Mouse (Mus musculus) WW6 (cell line): ENCODE measurements around the gene Sar1a.

Experiments used
- DNase-seq: peaks from one replicate; pipeline ENCODE4 v3.0.0-alpha.2; 2013; ENCODE audit warnings: low read depth, low spot score

Sar1a gene

DNA sequence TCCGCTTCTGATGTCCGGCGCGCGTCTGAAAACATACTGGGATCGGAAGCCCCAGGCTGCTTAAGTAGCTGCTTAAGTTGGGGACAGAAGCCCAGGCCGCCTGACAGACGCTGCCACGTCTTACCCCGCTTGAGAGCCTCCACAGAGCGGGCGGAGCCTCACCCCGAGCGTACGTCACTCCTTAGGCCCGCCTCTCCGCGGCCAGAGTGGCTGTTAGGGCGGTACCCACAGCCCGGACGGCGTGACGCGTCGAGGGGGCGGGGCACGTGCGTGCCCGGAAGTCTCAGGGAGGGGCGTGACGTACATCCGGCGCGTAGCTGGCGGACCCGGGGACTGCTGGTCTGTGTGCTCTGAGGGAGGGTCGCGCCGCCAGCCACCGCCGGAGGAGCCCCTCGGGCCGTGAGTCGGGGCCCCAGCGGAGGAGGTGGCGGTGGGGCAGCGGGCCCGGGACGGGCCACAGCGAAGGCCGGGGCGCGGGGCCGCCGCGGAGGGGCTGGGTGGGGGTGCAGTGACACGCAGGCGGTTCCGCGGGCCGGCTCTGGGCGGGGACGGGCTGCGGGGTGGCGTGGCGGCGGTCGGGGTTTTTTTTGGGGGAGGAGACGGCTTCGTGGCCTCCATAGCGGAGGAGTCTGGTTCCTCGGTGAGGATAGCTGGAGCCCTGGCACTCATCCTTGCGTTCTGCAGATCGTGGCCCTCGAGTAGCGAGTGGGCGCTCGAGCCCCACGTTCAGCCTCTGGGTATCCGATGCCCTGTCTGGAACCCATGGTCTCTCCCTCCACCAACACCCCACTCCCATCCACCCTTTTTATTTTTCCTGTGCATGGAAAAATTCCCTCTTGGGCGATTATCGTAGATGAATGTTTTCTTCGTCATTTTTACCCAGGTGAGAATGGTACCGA lies at the start of gene Sar1a:
Sar1a (plus strand) TSS at position 285 of the 899 bp plus-strand sequence.
- DNase-seq, result peak; percentile 93

GRCm38 (mm10) chr10:61632445-61632844 lies 47.7 kb upstream of the Sar1a start:
- DNase-seq, result no peak

DNA sequence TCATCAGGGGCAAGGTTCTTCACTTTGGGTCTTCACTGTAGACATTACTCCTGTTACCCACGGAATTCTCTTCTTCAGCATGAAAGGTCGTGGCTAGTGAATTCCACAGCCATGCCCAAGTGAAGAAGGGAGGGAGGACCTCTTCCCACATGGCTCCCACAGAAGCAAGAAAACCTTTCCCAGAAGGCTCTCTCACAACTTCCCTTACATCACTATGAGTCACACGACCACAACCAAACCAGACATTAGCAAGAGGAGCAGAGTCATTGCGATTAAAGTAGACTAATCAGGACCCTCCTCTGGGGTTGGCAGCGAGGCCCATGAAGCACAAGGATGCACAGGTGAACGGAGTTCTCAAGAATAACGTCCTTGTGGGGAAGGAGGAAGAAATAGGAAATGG lies 43.0 kb upstream of the Sar1a start:
- DNase-seq, result no peak

- DNase-seq, result no peak
Measured at GRCm38 (mm10) chr10:61640363-61640762, 39.7 kb upstream of the Sar1a start.

DNA sequence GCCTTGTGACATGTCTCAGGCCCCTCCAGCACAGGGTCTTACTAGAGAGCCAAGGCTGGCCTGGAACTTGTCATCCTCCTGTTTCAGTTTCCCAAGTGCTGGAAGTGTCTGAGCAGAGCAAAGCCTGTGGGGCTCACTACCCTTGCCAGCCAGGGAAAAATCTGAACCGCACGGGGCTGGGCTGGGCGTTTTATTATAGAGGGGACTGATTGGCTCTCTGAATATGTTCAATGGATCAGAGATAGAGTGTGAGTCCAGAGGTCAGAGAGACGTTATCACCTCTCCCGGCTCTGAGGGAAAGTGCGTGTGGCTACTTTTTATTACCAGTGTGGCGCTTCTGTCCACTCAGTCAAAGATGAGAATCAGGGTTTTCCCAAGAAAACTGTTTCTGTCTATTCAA lies 33.5 kb upstream of the Sar1a start:
- DNase-seq, result no peak

- peak; percentile 73 for DNase-seq
Measured at GRCm38 (mm10) chr10:61647790-61648736, 32.0 kb upstream of the Sar1a start, which contains the start of gene Ppa1. Gene Ppa1 (plus strand): TSS chr10:61648552.

DNA sequence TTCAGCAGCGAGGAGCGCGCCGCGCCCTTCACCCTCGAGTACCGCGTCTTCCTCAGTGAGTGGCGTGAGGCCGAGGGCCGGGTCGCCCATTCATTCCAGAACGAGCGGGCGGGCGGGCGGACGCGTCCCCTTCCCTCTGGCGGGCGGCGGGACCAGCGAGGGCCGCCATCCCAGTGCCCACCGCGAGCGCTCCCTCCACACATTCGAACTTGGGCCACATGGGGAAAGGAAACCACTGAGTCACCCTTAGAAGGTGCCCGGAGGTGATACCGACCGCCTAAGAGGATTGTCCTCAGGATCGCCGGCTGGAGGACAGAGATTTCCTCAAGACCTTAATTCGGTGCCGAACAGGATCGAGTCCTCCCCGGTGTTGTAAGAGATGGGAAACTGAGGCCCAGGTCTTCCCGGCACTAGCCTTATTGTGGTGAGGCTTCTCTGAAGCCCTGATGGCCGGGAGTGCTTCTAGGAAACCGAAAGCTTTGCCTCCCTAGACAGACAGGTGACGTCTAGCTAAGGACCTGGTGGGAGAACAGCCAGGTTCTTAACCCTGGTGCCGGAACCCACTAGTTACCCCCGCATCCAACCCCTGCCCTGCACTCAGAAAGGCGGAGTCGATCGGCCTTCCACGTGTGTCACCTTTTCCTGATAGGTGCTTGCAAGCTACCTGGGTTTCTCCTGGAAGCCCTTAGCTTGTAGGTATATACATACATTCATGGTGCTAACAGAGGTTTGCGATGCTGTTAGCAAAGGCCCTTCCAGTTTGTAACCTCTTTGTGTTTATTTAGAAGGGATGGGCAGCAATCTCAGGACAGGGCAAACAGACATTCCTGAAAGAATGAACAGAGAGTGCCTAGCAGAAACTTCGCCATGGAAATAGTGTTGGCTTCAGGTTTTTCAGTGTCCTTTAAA lies 31.1 kb upstream of the Sar1a start:
- no peak for DNase-seq

DNA sequence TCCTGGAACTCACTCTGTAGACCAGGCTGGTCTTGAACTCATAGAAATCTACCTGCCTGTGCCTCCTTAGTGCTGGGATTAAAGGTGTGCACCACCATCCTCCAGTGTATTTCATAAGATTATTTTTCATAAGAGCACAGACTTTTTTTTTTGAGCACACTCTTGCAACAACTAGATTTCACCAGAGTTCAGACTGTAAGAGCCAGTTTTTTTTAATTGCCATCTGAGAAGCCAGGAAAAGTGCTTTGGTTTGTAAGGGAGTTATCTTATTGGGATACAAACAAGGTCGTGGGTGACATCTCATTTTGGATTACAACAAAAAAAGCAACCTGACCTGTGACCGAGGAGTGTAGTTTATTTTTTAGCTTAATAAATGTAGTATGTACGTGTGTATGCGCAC lies 26.0 kb upstream of the Sar1a start:
- DNase-seq, result no peak

DNA sequence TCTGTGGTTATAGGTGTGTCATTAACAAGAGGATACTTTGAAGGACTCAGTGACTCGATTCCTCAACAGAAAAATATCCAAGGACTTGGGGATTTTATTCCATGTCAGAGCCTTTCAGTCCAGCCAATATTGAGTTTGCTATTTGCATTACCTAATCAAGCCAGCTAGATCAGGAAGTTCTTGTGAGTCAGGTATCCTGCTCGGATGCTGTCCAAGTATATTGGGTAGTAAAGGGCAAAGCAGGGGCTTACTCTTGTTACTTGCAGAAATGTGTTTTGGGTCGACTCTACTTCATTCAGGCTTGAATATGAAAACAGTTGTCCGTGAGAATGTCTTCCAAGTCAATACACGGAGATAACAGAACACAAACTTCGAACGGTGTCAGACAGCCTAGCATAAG lies 25.4 kb upstream of the Sar1a start:
- DNase-seq, result no peak

DNA sequence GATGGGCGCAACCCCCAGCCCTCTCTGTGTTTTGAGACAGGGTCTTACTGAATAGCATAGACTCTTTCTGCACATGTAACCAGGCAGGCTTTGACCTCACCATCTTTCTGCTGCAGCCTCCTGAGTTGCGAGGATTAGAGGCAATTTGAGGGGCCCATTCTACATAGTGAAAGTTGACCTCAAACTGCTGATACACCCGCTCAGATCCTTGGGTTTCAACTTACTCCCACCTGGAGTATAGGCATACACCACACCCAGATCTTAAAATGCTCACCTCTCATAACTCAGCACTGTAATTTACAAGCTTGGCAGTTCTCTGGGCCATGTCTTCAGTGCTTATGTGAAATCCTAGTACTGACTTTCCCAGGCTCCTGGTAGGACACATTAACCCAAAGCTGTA lies 24.9 kb upstream of the Sar1a start:
- DNase-seq, result no peak

DNA sequence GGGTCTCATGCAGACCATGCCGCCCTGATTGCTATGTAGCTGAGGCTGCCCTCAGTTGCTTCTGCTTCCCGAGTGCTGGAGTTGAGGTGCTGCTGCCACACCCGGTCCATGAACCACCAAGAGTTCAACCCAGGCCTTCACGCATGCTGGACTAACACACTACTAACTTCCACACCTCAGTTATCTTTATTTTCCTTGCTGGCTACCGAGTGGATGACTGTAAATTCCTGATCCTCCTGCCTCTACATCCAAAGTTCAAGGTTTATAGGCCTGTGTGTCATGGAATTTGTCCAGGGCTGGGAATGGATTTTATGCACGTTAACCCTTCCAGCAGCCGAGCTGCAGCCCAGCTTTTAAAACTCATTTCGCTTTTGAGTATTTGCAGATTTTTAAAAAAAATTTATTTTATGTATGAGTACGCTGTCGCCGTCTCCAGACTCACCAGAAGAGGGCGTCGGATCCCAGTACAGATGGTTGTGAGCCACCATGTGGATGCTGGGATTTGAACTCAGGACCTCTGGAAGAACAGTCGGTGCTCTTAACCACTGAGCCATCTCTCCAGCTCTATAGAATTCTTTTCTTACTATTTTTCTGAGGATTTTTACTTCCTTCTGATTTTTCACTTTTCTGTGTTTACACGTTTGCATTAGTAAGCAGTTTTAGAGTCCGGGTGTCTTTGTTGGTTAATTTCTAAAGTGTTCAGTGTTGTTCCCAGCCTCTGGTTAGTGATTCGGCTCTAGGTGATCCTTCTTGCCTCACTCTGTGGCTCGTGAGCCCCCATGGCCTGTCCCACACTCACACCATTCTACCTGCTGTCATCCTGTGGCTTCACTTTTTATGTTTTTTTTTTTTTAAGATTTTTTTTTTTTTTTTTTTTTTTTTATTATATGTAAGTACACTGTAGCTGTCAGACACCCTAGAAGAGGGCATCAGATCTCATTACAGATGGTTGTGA lies 22.9 kb upstream of the Sar1a start:
- DNase-seq, result no peak

DNA sequence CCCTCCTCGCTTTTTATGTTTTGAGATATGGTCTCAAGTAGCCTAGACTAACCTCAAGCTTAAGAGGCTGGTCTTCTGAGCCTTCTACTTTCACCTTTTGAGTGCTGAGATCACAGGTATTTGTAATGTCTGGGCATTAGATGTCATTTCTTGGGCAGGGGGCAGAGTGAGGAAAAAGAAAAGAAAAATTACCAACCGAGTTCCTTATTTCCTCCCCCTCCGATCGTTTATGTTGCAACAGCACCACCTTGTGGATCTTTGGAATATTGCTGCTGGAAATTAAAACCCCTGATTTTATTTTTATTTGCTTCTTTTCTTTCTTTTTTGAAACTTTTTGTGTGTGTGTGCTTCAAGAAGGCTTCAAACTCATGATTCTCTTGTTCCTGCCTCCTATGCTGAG lies 22.1 kb upstream of the Sar1a start:
- DNase-seq, result no peak

GRCm38 (mm10) chr10:61661887-61662286 lies 18.2 kb upstream of the Sar1a start:
- no peak for DNase-seq

- no peak for DNase-seq
Measured at GRCm38 (mm10) chr10:61662391-61662988, 17.6 kb upstream of the Sar1a start.

DNA sequence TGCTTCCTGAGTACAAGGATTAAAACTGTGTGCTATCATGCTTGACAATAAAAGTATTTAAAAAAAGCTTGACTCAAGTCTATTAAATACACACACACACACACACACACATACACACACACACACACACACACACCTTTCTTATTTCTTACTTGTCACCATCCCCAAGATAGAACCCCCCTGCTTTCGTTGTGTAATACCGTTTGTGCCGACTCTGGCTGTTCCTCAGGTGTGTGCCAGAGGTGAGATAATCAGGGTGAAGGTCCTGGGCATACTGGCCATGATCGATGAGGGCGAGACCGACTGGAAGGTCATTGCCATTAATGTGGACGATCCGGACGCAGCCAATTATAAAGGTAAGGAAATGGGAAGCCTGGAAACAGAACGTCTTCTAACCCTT lies 15.0 kb upstream of the Sar1a start:
- DNase-seq, result no peak

DNA sequence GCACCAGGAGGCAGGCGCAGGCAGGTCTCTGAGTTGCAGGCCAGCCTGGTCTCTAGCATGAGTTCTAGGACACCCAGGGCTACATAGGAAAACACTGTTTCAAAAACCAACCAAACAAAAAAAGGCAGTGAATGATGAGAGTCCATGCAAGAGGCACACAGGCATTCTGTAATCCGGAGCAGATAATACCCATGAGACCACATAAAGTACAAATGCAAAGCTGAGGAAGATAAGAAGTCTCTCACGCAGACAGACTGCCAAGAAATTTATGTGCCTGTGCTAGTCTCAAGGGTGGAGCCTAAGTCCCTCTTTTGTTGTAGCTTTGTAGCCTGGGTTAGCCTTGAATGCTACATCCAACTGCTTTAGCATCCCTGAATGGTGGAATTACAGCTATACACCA lies 14.4 kb upstream of the Sar1a start:
- no peak for DNase-seq

DNA sequence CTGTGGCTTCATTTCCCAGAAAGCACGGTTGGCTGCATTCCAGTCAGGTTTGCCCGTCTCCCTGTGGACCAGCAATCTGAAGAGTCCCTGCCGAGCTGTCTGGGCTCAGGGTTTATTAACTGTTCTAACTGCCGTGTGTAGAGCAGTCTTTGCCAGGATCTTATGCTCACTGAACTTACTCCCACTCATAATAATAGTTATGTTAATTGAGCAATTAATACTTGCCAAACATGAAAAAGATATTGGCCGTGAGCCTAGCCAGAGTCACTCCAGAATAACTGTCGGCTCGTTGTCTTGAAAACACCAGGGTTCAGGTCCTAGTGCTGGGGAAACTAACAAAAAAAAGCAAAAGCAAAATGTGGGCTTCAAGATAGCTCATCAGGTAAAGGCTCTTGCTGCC lies 10.8 kb upstream of the Sar1a start:
- no peak for DNase-seq

DNA sequence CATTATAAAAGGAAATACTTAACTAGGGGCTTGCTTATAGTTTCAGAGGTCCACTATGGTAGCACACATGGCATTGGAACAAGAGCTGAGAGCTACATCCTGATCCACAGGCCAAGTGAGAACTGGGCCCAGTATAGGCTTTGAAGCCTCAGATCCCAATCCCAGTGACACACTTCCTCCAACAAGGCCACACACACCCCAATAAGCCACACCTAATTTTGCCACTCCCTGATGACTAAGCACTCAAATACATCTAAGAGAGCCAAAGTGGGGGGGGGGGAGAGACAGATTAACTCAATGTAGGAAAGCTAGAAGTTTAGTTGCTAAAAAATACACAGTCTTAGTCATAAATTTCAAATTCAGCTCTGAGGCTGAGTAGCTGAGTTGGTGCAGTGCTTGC lies 10.2 kb upstream of the Sar1a start:
- no peak for DNase-seq

DNA sequence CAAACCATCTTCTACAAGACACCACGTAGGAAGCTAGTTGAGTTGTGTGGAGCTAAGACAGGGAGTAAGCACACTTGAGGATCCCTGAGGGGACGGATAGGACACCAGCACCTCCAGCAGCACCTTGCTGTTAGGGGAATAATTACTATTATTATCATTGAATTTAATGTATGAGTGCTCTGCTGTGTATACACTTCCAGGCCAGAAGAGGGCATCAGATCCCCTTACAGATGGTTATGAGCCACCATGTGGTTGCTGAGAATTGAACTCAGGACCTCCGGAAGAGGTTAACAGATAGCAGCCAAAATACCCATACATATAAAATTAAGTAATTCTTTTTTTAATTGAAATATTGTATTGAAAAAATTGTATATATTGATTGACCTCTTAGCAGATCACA lies 9.3 kb upstream of the Sar1a start:
- DNase-seq, result no peak

DNA sequence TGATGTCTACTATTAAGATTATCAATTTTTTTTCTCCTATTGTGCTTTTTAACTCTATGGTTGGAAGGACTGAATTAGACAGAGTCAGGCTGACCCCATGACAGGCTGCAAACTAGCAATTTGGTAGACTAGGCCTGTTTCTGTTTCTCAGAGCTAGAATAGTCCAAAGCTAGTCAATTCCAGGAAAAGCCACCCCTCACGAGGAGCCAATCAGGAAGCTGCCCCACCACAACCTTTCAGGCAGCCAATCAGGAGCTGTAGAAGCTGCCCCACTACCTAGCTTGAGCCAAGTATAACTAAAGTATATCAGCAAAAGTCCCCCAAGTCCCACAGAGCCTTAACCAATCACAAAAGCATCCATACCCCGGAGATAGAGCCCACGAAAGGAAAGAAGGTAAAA lies 4.2 kb upstream of the Sar1a start:
- DNase-seq, result no peak
